In genomic region chr11:94994947-94995772, GRCm38 (mm10) we compare ENCODE assay signal across 9 mouse cellular contexts. TPM values are rescaled to one million over a fixed set of nuclear protein-coding genes. Genes with fewer than 3 reads are reported as not detected.
DNase-seq lines count a peak whose midpoint lies in the region; ATAC-seq lines count a peak whose summit lies in the region.
"Had no signal": no experiment of that assay in that cellular context is flagged by ENCODE, and none has a peak within 500 bp of the region (broad histone marks: within the 10 kb centered on the region; RNA-seq: fewer than 3 reads in every experiment).

No protein-coding gene starts in this region.

- WGBS in kidney, embryonic 16.5 days: 75% methylated on average over 11 of the region's 11 CpGs
- WGBS in embryonic facial prominence, embryonic 14.5 days: 86% methylated on average over 11 of the region's 11 CpGs
- 82% methylated on average over 11 of the region's 11 CpGs for WGBS in hindbrain, embryonic 14.5 days
- 90% methylated on average over 11 of the region's 11 CpGs for WGBS in midbrain, embryonic 14.5 days

- ATAC-seq in kidney, embryonic 16.5 days (ENCODE audit: low FRiP score, low TSS enrichment): no peak
- no peak for ATAC-seq in embryonic facial prominence, embryonic 14.5 days (ENCODE audit: low read depth)
- no peak for ATAC-seq in hindbrain, embryonic 14.5 days (ENCODE audit: low FRiP score)
- ATAC-seq in midbrain, embryonic 14.5 days (ENCODE audit: low FRiP score, low TSS enrichment): no peak
- ATAC-seq: Patski had no signal

- no peak for DNase-seq in kidney, postnatal 10 days
- DNase-seq in embryonic facial prominence, embryonic 14.5 days (ENCODE audit: low spot score): no peak
- no peak for DNase-seq in hindbrain, embryonic 14.5 days (ENCODE audit: low spot score)
- DNase-seq in midbrain, embryonic 14.5 days: no peak
- DNase-seq in urinary bladder, adult 2 months (ENCODE audit: low spot score): no peak
- no peak for DNase-seq in urinary bladder, postnatal 10 days (ENCODE audit: low spot score)
- DNase-seq in ovary, postnatal 36 days (ENCODE audit: low spot score): no peak

- H3K9me3 ChIP-seq in kidney, embryonic 16.5 days (ENCODE audit: low read length): no peaks in the 10 kb centered on the region
- H3K9me3 ChIP-seq in embryonic facial prominence, embryonic 14.5 days (ENCODE audit: control insufficient read depth, low read length): no peaks in the 10 kb centered on the region
- H3K9me3 ChIP-seq in hindbrain, embryonic 14.5 days (ENCODE audit: control insufficient read depth, low read length): no peaks in the 10 kb centered on the region
- no peaks in the 10 kb centered on the region for H3K9me3 ChIP-seq in midbrain, embryonic 14.5 days (ENCODE audit: control insufficient read depth, low read length)

- no peak overlapping the region for H3K27ac ChIP-seq in kidney, embryonic 16.5 days (ENCODE audit: low read length)
- no peak overlapping the region; the same call in 1 of the 2 replicates for H3K27ac ChIP-seq in embryonic facial prominence, embryonic 14.5 days (replicated peaks; ENCODE audit: low read depth, low read length)
- no peak overlapping the region for H3K27ac ChIP-seq in hindbrain, embryonic 14.5 days
- no peak overlapping the region for H3K27ac ChIP-seq in midbrain, embryonic 14.5 days (replicated peaks; ENCODE audit: low read depth, low read length)

- peak overlapping the region; percentile 93; the same call in 1 of the 2 replicates for H3K9ac ChIP-seq in kidney, embryonic 16.5 days (replicated peaks; ENCODE audit: low read length)
- peak overlapping the region; percentile 92 for H3K9ac ChIP-seq in embryonic facial prominence, embryonic 14.5 days (ENCODE audit: low read depth, low read length)
- H3K9ac ChIP-seq in hindbrain, embryonic 14.5 days: peak overlapping the region; percentile 99
- H3K9ac ChIP-seq in midbrain, embryonic 14.5 days (replicated peaks; ENCODE audit: low read length): peak overlapping the region; percentile 39; the same call in 1 of the 2 replicates

- H3K4me3 ChIP-seq in kidney, embryonic 16.5 days (ENCODE audit: low read length): peak overlapping the region; percentile 95
- H3K4me3 ChIP-seq in embryonic facial prominence, embryonic 14.5 days (ENCODE audit: low read depth, low read length): peak overlapping the region; percentile 91
- peak overlapping the region; percentile 95 for H3K4me3 ChIP-seq in hindbrain, embryonic 14.5 days (replicated peaks; ENCODE audit: low read length)
- H3K4me3 ChIP-seq in midbrain, embryonic 14.5 days (replicated peaks; ENCODE audit: low read depth, low read length): peak overlapping the region; percentile 94

- H3K4me1 ChIP-seq in kidney, embryonic 16.5 days (ENCODE audit: insufficient read depth, low read length): peaks cover 49% of the 10 kb centered on the region
- H3K4me1 ChIP-seq in embryonic facial prominence, embryonic 14.5 days (ENCODE audit: control insufficient read depth, insufficient read depth, low read length): peaks cover 34% of the 10 kb centered on the region
- peaks cover 45% of the 10 kb centered on the region for H3K4me1 ChIP-seq in hindbrain, embryonic 14.5 days (replicated peaks; ENCODE audit: control insufficient read depth, insufficient read depth, low read length)
- H3K4me1 ChIP-seq in midbrain, embryonic 14.5 days (ENCODE audit: control insufficient read depth, insufficient read depth, low read length): peaks cover 38% of the 10 kb centered on the region

- peaks cover 31% of the 10 kb centered on the region for H3K36me3 ChIP-seq in kidney, embryonic 16.5 days (ENCODE audit: insufficient read depth, low read length)
- peaks cover 40% of the 10 kb centered on the region for H3K36me3 ChIP-seq in embryonic facial prominence, embryonic 14.5 days (ENCODE audit: control insufficient read depth, insufficient read depth, low read length)
- H3K36me3 ChIP-seq in hindbrain, embryonic 14.5 days (replicated peaks; ENCODE audit: control insufficient read depth, insufficient read depth): peaks cover 52% of the 10 kb centered on the region
- peaks cover 40% of the 10 kb centered on the region for H3K36me3 ChIP-seq in midbrain, embryonic 14.5 days (ENCODE audit: control insufficient read depth, insufficient read depth, low read length)

- H3K27me3 ChIP-seq in kidney, embryonic 16.5 days (ENCODE audit: insufficient read depth, low read length): no peaks in the 10 kb centered on the region
- H3K27me3 ChIP-seq in embryonic facial prominence, embryonic 14.5 days (replicated peaks; ENCODE audit: control insufficient read depth, insufficient read depth, low read length): no peaks in the 10 kb centered on the region
- no peaks in the 10 kb centered on the region for H3K27me3 ChIP-seq in hindbrain, embryonic 14.5 days (ENCODE audit: control insufficient read depth, insufficient read depth, low read length)
- H3K27me3 ChIP-seq in midbrain, embryonic 14.5 days (ENCODE audit: control insufficient read depth, insufficient read depth, low read length): no peaks in the 10 kb centered on the region
- H3K27me3 ChIP-seq: Patski had no signal

- peak overlapping the region; percentile 90 for H3K4me2 ChIP-seq in kidney, embryonic 16.5 days (replicated peaks; ENCODE audit: low read depth, low read length)
- H3K4me2 ChIP-seq in embryonic facial prominence, embryonic 14.5 days (ENCODE audit: low read depth, low read length): peak overlapping the region; percentile 96
- peak overlapping the region; percentile 100 for H3K4me2 ChIP-seq in hindbrain, embryonic 14.5 days (replicated peaks)
- H3K4me2 ChIP-seq in midbrain, embryonic 14.5 days (ENCODE audit: low read length): peak overlapping the region; percentile 97

RNA-seq across cellular contexts. Expression of gene Ppp1r9b, which starts 4.3 kb away (rescaled TPM):
- polyA plus RNA-seq in kidney, embryonic 16.5 days (2015; fragmentation: Nextera tagmentation; extraction: Ambion mirVana): 9.9 and 10.7 TPM in 2 replicates
- 16.0 and 16.1 TPM in 2 replicates for polyA plus RNA-seq in embryonic facial prominence, embryonic 14.5 days (2014; fragmentation: Nextera tagmentation; extraction: Ambion mirVana)
- 27.1 and 27.5 TPM in 2 replicates for polyA plus RNA-seq in hindbrain, embryonic 14.5 days (2014; fragmentation: Nextera tagmentation; extraction: Ambion mirVana)
- 27.1 and 27.6 TPM in 2 replicates for polyA plus RNA-seq in midbrain, embryonic 14.5 days (2014; fragmentation: Nextera tagmentation; extraction: Ambion mirVana)
- polyA plus RNA-seq in urinary bladder, adult 2 months (2012; rRNA removed): 16.0 and 35.7 TPM in 2 replicates

RNA-seq across cellular contexts. Expression of gene Samd14, which starts 14.5 kb away (rescaled TPM):
- 19.2 and 21.2 TPM in 2 replicates for polyA plus RNA-seq in kidney, embryonic 16.5 days (2015; fragmentation: Nextera tagmentation; extraction: Ambion mirVana)
- polyA plus RNA-seq in embryonic facial prominence, embryonic 14.5 days (2014; fragmentation: Nextera tagmentation; extraction: Ambion mirVana): 21.9 and 29.0 TPM in 2 replicates
- 130 and 135 TPM in 2 replicates for polyA plus RNA-seq in hindbrain, embryonic 14.5 days (2014; fragmentation: Nextera tagmentation; extraction: Ambion mirVana)
- polyA plus RNA-seq in midbrain, embryonic 14.5 days (2014; fragmentation: Nextera tagmentation; extraction: Ambion mirVana): 135 and 152 TPM in 2 replicates
- 5.8 and 9.6 TPM in 2 replicates for polyA plus RNA-seq in urinary bladder, adult 2 months (2012; rRNA removed)

RNA-seq across cellular contexts. Expression of gene Sgca, which starts 19.0 kb away (rescaled TPM):
- polyA plus RNA-seq in kidney, embryonic 16.5 days (2015; fragmentation: Nextera tagmentation; extraction: Ambion mirVana): 0.19 and 0.71 TPM in 2 replicates
- polyA plus RNA-seq in embryonic facial prominence, embryonic 14.5 days (2014; fragmentation: Nextera tagmentation; extraction: Ambion mirVana): 18.6 and 19.5 TPM in 2 replicates
- 0.17 TPM in 1 of 2 replicates, not detected in the other for polyA plus RNA-seq in hindbrain, embryonic 14.5 days (2014; fragmentation: Nextera tagmentation; extraction: Ambion mirVana)
- not detected in 2 replicates for polyA plus RNA-seq in midbrain, embryonic 14.5 days (2014; fragmentation: Nextera tagmentation; extraction: Ambion mirVana)
- polyA plus RNA-seq in urinary bladder, adult 2 months (2012; rRNA removed): 69.2 and 93.5 TPM in 2 replicates

RNA-seq across cellular contexts. Expression of gene Hils1, which starts 27.8 kb away (rescaled TPM):
- not detected in 2 replicates for polyA plus RNA-seq in kidney, embryonic 16.5 days (2015; fragmentation: Nextera tagmentation; extraction: Ambion mirVana)
- 0.25 and 0.61 TPM in 2 replicates for polyA plus RNA-seq in embryonic facial prominence, embryonic 14.5 days (2014; fragmentation: Nextera tagmentation; extraction: Ambion mirVana)
- polyA plus RNA-seq in hindbrain, embryonic 14.5 days (2014; fragmentation: Nextera tagmentation; extraction: Ambion mirVana): not detected in 2 replicates
- polyA plus RNA-seq in midbrain, embryonic 14.5 days (2014; fragmentation: Nextera tagmentation; extraction: Ambion mirVana): not detected in 2 replicates
- polyA plus RNA-seq in urinary bladder, adult 2 months (2012; rRNA removed): 0.19 and 0.22 TPM in 2 replicates
- polyA plus RNA-seq: Patski had no signal

RNA-seq across cellular contexts. Expression of gene Pdk2, which starts 46.0 kb away (rescaled TPM):
- polyA plus RNA-seq in kidney, embryonic 16.5 days (2015; fragmentation: Nextera tagmentation; extraction: Ambion mirVana): 72.3 and 85.2 TPM in 2 replicates
- 37.8 and 41.6 TPM in 2 replicates for polyA plus RNA-seq in embryonic facial prominence, embryonic 14.5 days (2014; fragmentation: Nextera tagmentation; extraction: Ambion mirVana)
- polyA plus RNA-seq in hindbrain, embryonic 14.5 days (2014; fragmentation: Nextera tagmentation; extraction: Ambion mirVana): 22.7 and 25.2 TPM in 2 replicates
- polyA plus RNA-seq in midbrain, embryonic 14.5 days (2014; fragmentation: Nextera tagmentation; extraction: Ambion mirVana): 21.5 and 22.7 TPM in 2 replicates
- 34.6 and 59.4 TPM in 2 replicates for polyA plus RNA-seq in urinary bladder, adult 2 months (2012; rRNA removed)

Comparison
In these comparisons a context has a peak if more than half of its experiments do, and no peak if none do; other contexts are left out.
1. H3K9ac ChIP-seq: peak in every context shown above with its lines; median percentile 99 in hindbrain, embryonic 14.5 days; 93 in kidney, embryonic 16.5 days; 92 in embryonic facial prominence, embryonic 14.5 days; 39 in midbrain, embryonic 14.5 days.
2. RNA of gene Sgca, which starts 19.0 kb away (polyA plus RNA-seq): 69.2 to 93.5 TPM in urinary bladder, adult 2 months and 18.6 to 19.5 TPM in embryonic facial prominence, embryonic 14.5 days; 0.19 to 0.71 TPM in kidney, embryonic 16.5 days, 0.17 TPM in hindbrain, embryonic 14.5 days and not detected in midbrain, embryonic 14.5 days; every median in the first group is over 10 times any median in the second.
3. Peak in every context shown above with its lines, with median percentiles within 50 percentile points of each other: H3K4me2 ChIP-seq and H3K4me3 ChIP-seq.